Mouse (Mus musculus): ENCODE data around the gene Rara. TPM values are rescaled to one million over a fixed set of nuclear protein-coding genes. Genes with fewer than 3 reads are reported as not detected.

Rara gene
- total and polyA plus RNA-seq, 3 experiments, result 12.1 to 13.7 TPM; not detected in 1

- Histone ChIP-seq H3K4me1 (ENCODE audit: control insufficient read depth in 1 of 2, insufficient read depth in 2 of 2, low read length in 2 of 2) (peaks cover 0 to 6% of the 10 kb centered on the region in 2 experiments), H3K9ac (ENCODE audit: control insufficient read depth, low read depth, low read length, poor library complexity, severe bottlenecking) (no peak overlapping the region), H3K27me3 (ENCODE audit: control insufficient read depth in 1 of 2, insufficient read depth in 2 of 2, low read length in 2 of 2) (no peaks in the 10 kb centered on the region), H3K79me2 (ENCODE audit: control insufficient read depth, insufficient read depth, low read length, poor library complexity) (no peaks in the 10 kb centered on the region), H3K4me3 (ENCODE audit: control insufficient read depth in 1 of 2, insufficient read depth in 1 of 2, low read depth in 2 of 2, low read length in 2 of 2) (no peak overlapping the region), H3K36me3 (ENCODE audit: control insufficient read depth in 1 of 2, insufficient read depth in 2 of 2, low read length in 2 of 2) (peaks cover 0 to 6% of the 10 kb centered on the region in 2 experiments; a peak in 2 of 4 replicates), H3K27ac (ENCODE audit: control insufficient read depth, low read depth, low read length) (no peak overlapping the region), H3K9me3 (replicated peaks; ENCODE audit: insufficient read depth, low read length) (no peaks in the 10 kb centered on the region)
- TF ChIP-seq ELF1 (IDR thresholded peaks at IDR 0.05; ENCODE audit: low read depth, low read length) (no peak), NRF1 (IDR thresholded peaks at IDR 0.05; ENCODE audit: insufficient read depth, low read depth, low read length, poor library complexity, severe bottlenecking) (no peak), ZMIZ1 (IDR thresholded peaks at IDR 0.05; ENCODE audit: low read depth, low read length) (no peak), E2F4 (IDR thresholded peaks at IDR 0.05; ENCODE audit: borderline replicate concordance, low read depth, low read length) (no peak), CHD1 (IDR thresholded peaks at IDR 0.05; ENCODE audit: low read depth, low read length) (no peak), JUND (IDR thresholded peaks at IDR 0.05; ENCODE audit: low read depth, low read length) (no peak), BHLHE40 (IDR thresholded peaks at IDR 0.05; ENCODE audit: borderline replicate concordance, low read depth, low read length) (no peak), NELFE (IDR thresholded peaks at IDR 0.05; ENCODE audit: low read depth, low read length) (no peak), ETS1 (IDR thresholded peaks at IDR 0.05; ENCODE audit: low read depth, low read length) (no peak), TCF12 (IDR thresholded peaks at IDR 0.05; ENCODE audit: low read depth, low read length) (no peak), MAX (IDR thresholded peaks at IDR 0.05; ENCODE audit: low read length) (no peak), SMC3 (IDR thresholded peaks at IDR 0.05; ENCODE audit: low read depth, low read length) (no peak), USF2 (IDR thresholded peaks at IDR 0.05; ENCODE audit: borderline replicate concordance in 1 of 2, insufficient read depth in 1 of 2, low read depth in 1 of 2, low read length in 2 of 2) (no peak), USF1 (IDR thresholded peaks at IDR 0.05; ENCODE audit: low read depth, low read length) (no peak), MXI1 (IDR thresholded peaks at IDR 0.05; ENCODE audit: low read depth, low read length) (no peak), GABPA (IDR thresholded peaks at IDR 0.05; ENCODE audit: low read depth, low read length) (no peak), TAL1 (IDR thresholded peaks at IDR 0.05; ENCODE audit: low read length) (no peak), POLR2A (IDR thresholded peaks at IDR 0.05; ENCODE audit: control insufficient read depth in 1 of 2, insufficient read depth in 1 of 2, low read depth in 1 of 2, low read length in 2 of 2, poor library complexity in 1 of 2) (no peak), POLR2AphosphoS2 (IDR thresholded peaks at IDR 0.05; ENCODE audit: low read length) (no peak)
- DNase-seq (ENCODE audit: low read depth, low spot score), result no peak
Observed at GRCm38 (mm10) chr11:98968716-98969495, 41.3 kb downstream of the Rara start.

- H3K27ac ChIP-seq (ENCODE audit: control insufficient read depth, low read depth, low read length), result no peak overlapping the region
- no peaks in the 10 kb centered on the region for H3K4me1 ChIP-seq (ENCODE audit: control insufficient read depth in 1 of 2, insufficient read depth in 2 of 2, low read length in 2 of 2)
- no peak overlapping the region for H3K4me3 ChIP-seq (ENCODE audit: control insufficient read depth in 1 of 2, insufficient read depth in 1 of 2, low read depth in 2 of 2, low read length in 2 of 2)
- H3K9ac ChIP-seq (ENCODE audit: control insufficient read depth, low read depth, low read length, poor library complexity, severe bottlenecking), result no peak overlapping the region
- no peak for DNase-seq (ENCODE audit: low read depth, low spot score)
- H3K79me2 ChIP-seq (ENCODE audit: control insufficient read depth, insufficient read depth, low read length, poor library complexity), result no peaks in the 10 kb centered on the region
- H3K27me3 ChIP-seq (ENCODE audit: control insufficient read depth in 1 of 2, insufficient read depth in 2 of 2, low read length in 2 of 2), result no peaks in the 10 kb centered on the region
- peaks cover 0 to under 1% of the 10 kb centered on the region in 2 experiments; a peak in 1 of 4 replicates for H3K36me3 ChIP-seq (ENCODE audit: control insufficient read depth in 1 of 2, insufficient read depth in 2 of 2, low read length in 2 of 2)
- H3K9me3 ChIP-seq (replicated peaks; ENCODE audit: insufficient read depth, low read length), result no peaks in the 10 kb centered on the region
- TF ChIP-seq ETS1 (IDR thresholded peaks at IDR 0.05; ENCODE audit: low read depth, low read length), result no peak
- no peak for TF ChIP-seq TCF12 (IDR thresholded peaks at IDR 0.05; ENCODE audit: low read depth, low read length)
Observed at GRCm38 (mm10) chr11:98969496-98969927, 41.9 kb downstream of the Rara start.
